Mouse (Mus musculus): ENCODE measurements around the gene Col16a1.

The Col16a1 gene

GRCm38 (mm10) chr4:130047331-130048202, at the start of gene Col16a1:
TSS of gene Col16a1 (plus strand) at chr4:130047840.
- in situ Hi-C loops (cut with MboI; ENCODE audit: low sequenced_read_pairs) = no loop called here

- in situ Hi-C loops (cut with MboI; ENCODE audit: low sequenced_read_pairs) = no loop called here
These were observed 49.5 kb upstream of the Col16a1 start for GRCm38 (mm10) chr4:129998124-129998523.

GRCm38 (mm10) chr4:130001710-130002109, 45.9 kb upstream of the Col16a1 start:
- in situ Hi-C loops (cut with MboI; ENCODE audit: low sequenced_read_pairs) = no loop called here

- in situ Hi-C loops (cut with MboI; ENCODE audit: low sequenced_read_pairs) = no loop called here
These were observed 45.5 kb upstream of the Col16a1 start for GRCm38 (mm10) chr4:130002157-130002556.

- in situ Hi-C loops (cut with MboI; ENCODE audit: low sequenced_read_pairs) = no loop called here
These were observed 42.0 kb upstream of the Col16a1 start for GRCm38 (mm10) chr4:130005593-130005992.

- in situ Hi-C loops (cut with MboI; ENCODE audit: low sequenced_read_pairs) = no loop called here
These were observed 41.1 kb upstream of the Col16a1 start for GRCm38 (mm10) chr4:130006533-130006932.

- in situ Hi-C loops (cut with MboI; ENCODE audit: low sequenced_read_pairs) = no loop called here
These were observed 38.6 kb upstream of the Col16a1 start for GRCm38 (mm10) chr4:130009043-130009442.

- in situ Hi-C loops (cut with MboI; ENCODE audit: low sequenced_read_pairs) = no loop called here
These were observed 36.9 kb upstream of the Col16a1 start for GRCm38 (mm10) chr4:130010723-130011122.

GRCm38 (mm10) chr4:130012234-130012633, 35.4 kb upstream of the Col16a1 start:
- in situ Hi-C loops (cut with MboI; ENCODE audit: low sequenced_read_pairs) = no loop called here

- in situ Hi-C loops (cut with MboI; ENCODE audit: low sequenced_read_pairs) = no loop called here
These were observed 34.5 kb upstream of the Col16a1 start for GRCm38 (mm10) chr4:130013111-130013510.

GRCm38 (mm10) chr4:130016010-130016409, 31.6 kb upstream of the Col16a1 start:
- in situ Hi-C loops (cut with MboI; ENCODE audit: low sequenced_read_pairs) = no loop called here

GRCm38 (mm10) chr4:130017036-130017674, 30.5 kb upstream of the Col16a1 start:
- in situ Hi-C loops (cut with MboI; ENCODE audit: low sequenced_read_pairs) = no loop called here

- in situ Hi-C loops (cut with MboI; ENCODE audit: low sequenced_read_pairs) = no loop called here
These were observed 24.7 kb upstream of the Col16a1 start for GRCm38 (mm10) chr4:130022952-130023351.

- in situ Hi-C loops (cut with MboI; ENCODE audit: low sequenced_read_pairs) = no loop called here
These were observed 24.0 kb upstream of the Col16a1 start for GRCm38 (mm10) chr4:130023511-130024231.

- in situ Hi-C loops (cut with MboI; ENCODE audit: low sequenced_read_pairs) = no loop called here
These were observed 22.1 kb upstream of the Col16a1 start for GRCm38 (mm10) chr4:130025544-130025943.

- in situ Hi-C loops (cut with MboI; ENCODE audit: low sequenced_read_pairs) = no loop called here
These were observed 16.5 kb upstream of the Col16a1 start for GRCm38 (mm10) chr4:130031146-130031545.

- in situ Hi-C loops (cut with MboI; ENCODE audit: low sequenced_read_pairs) = no loop called here
These were observed 14.1 kb upstream of the Col16a1 start for GRCm38 (mm10) chr4:130033496-130033895.

GRCm38 (mm10) chr4:130036112-130036511, 11.5 kb upstream of the Col16a1 start:
- in situ Hi-C loops (cut with MboI; ENCODE audit: low sequenced_read_pairs) = no loop called here

GRCm38 (mm10) chr4:130036573-130037401, 10.9 kb upstream of the Col16a1 start:
- in situ Hi-C loops (cut with MboI; ENCODE audit: low sequenced_read_pairs) = no loop called here

GRCm38 (mm10) chr4:130039351-130039750, 8.3 kb upstream of the Col16a1 start:
- in situ Hi-C loops (cut with MboI; ENCODE audit: low sequenced_read_pairs) = no loop called here

GRCm38 (mm10) chr4:130041076-130041475, 6.6 kb upstream of the Col16a1 start:
- in situ Hi-C loops (cut with MboI; ENCODE audit: low sequenced_read_pairs) = no loop called here
